ENCODE assay signal across 14 mouse cellular contexts in the genomic region with DNA sequence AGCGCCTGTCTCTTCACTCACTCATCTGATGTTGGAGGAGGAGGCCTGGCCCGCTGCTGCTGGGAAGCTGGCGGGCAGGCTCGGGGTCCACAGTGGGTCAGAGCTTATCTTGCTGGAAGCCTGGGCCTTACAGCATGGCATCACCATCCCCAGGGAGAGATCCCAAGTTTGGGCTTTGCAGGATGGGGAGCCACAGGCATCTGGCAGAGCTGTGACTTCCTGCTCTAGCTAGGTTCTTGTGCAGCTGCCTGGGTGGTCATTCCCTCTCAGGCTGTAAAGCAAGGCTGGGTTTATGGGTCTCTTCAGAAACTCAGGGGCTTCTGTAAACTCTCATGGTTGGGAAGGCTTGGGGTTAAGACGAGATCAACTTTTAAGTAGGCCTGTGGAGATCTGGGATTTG.
DNase-seq lines count a peak whose midpoint lies in the region; ATAC-seq and TF ChIP-seq lines count a peak whose summit lies in the region.
"Had no signal": no experiment of that assay in that cellular context is flagged by ENCODE, and none has a peak within 500 bp of the region (broad histone marks: within the 10 kb centered on the region; RNA-seq: fewer than 3 reads in every experiment).

No protein-coding gene starts in this region.

- 30% methylated on average over 5 of the region's 5 CpGs for WGBS in intestine, embryonic 14.5 days
- 58% methylated on average over 5 of the region's 5 CpGs for WGBS in intestine, postnatal 0 days
- 52% methylated on average over 5 of the region's 5 CpGs for WGBS in midbrain, embryonic 10.5 days
- WGBS in midbrain, postnatal 0 days = 49% methylated on average over 5 of the region's 5 CpGs
- WGBS in limb, embryonic 12.5 days = 12% methylated on average over 5 of the region's 5 CpGs

- H3K36me3 ChIP-seq in intestine, embryonic 14.5 days (ENCODE audit: control insufficient read depth, insufficient read depth, low read length) = no peaks in the 10 kb centered on the region
- H3K36me3 ChIP-seq in intestine, postnatal 0 days (ENCODE audit: control insufficient read depth, insufficient read depth) = no peaks in the 10 kb centered on the region
- H3K36me3 ChIP-seq in midbrain, embryonic 10.5 days = no peaks in the 10 kb centered on the region
- no peaks in the 10 kb centered on the region for H3K36me3 ChIP-seq in midbrain, postnatal 0 days (ENCODE audit: insufficient read depth, low read length)
- no peaks in the 10 kb centered on the region for H3K36me3 ChIP-seq in limb, embryonic 12.5 days
- H3K36me3 ChIP-seq: liver, embryonic 13.5 days; midbrain, embryonic 12.5 days had no signal

- no peak overlapping the region for H3K4me2 ChIP-seq in intestine, embryonic 14.5 days (ENCODE audit: low read length)
- H3K4me2 ChIP-seq in intestine, postnatal 0 days (replicated peaks; ENCODE audit: low read depth) = no peak overlapping the region
- H3K4me2 ChIP-seq in midbrain, postnatal 0 days (ENCODE audit: low read depth, low read length, poor library complexity, severe bottlenecking) = no peak overlapping the region
- H3K4me2 ChIP-seq in limb, embryonic 12.5 days = 0 out of 2 replicates have a peak overlapping the region, but pooled peaks have one; percentile 8
- H3K4me2 ChIP-seq: liver, embryonic 13.5 days; midbrain, embryonic 12.5 days had no signal

- no peak for TF ChIP-seq CTCF in intestine, postnatal 0 days (IDR thresholded peaks at IDR 0.05; ENCODE audit: low read depth)
- no peak for TF ChIP-seq CTCF in midbrain, postnatal 0 days (IDR thresholded peaks at IDR 0.05)

- H3K4me3 ChIP-seq in intestine, embryonic 14.5 days (ENCODE audit: low read depth, low read length) = no peak overlapping the region
- no peak overlapping the region for H3K4me3 ChIP-seq in intestine, postnatal 0 days (ENCODE audit: low read depth, low read length)
- H3K4me3 ChIP-seq in midbrain, embryonic 10.5 days = no peak overlapping the region
- H3K4me3 ChIP-seq in midbrain, postnatal 0 days (ENCODE audit: low read depth, low read length) = no peak overlapping the region
- H3K4me3 ChIP-seq in limb, embryonic 12.5 days (replicated peaks) = no peak overlapping the region
- H3K4me3 ChIP-seq: liver, embryonic 13.5 days; midbrain, embryonic 12.5 days had no signal

- peaks cover 30% of the 10 kb centered on the region for H3K4me1 ChIP-seq in intestine, embryonic 14.5 days (replicated peaks; ENCODE audit: control insufficient read depth, insufficient read depth, low read length)
- H3K4me1 ChIP-seq in intestine, postnatal 0 days (replicated peaks; ENCODE audit: control insufficient read depth, insufficient read depth, low read length) = peaks cover 13% of the 10 kb centered on the region; the same call in 1 of the 2 replicates
- H3K4me1 ChIP-seq in midbrain, embryonic 10.5 days = peaks cover 62% of the 10 kb centered on the region
- no peaks in the 10 kb centered on the region for H3K4me1 ChIP-seq in midbrain, postnatal 0 days (ENCODE audit: insufficient read depth, low read length)
- peaks cover 43% of the 10 kb centered on the region for H3K4me1 ChIP-seq in limb, embryonic 12.5 days (replicated peaks)
- H3K4me1 ChIP-seq: liver, embryonic 13.5 days had no signal

- no peak for ATAC-seq in intestine, embryonic 14.5 days (replicated peaks; ENCODE audit: low FRiP score, low TSS enrichment, low read depth)
- ATAC-seq in intestine, postnatal 0 days = no peak
- ATAC-seq in midbrain, postnatal 0 days (ENCODE audit: low FRiP score) = no peak
- ATAC-seq in limb, embryonic 12.5 days (ENCODE audit: insufficient number of reproducible peaks, insufficient read depth, low FRiP score, low TSS enrichment, low read depth) = 0 out of 2 replicates have a peak, but pooled peaks have one; percentile 27

- H3K9me3 ChIP-seq in intestine, embryonic 14.5 days (ENCODE audit: control insufficient read depth, low read length) = no peaks in the 10 kb centered on the region
- no peaks in the 10 kb centered on the region for H3K9me3 ChIP-seq in intestine, postnatal 0 days (ENCODE audit: control insufficient read depth)
- no peaks in the 10 kb centered on the region for H3K9me3 ChIP-seq in midbrain, embryonic 10.5 days (replicated peaks)
- no peaks in the 10 kb centered on the region for H3K9me3 ChIP-seq in midbrain, postnatal 0 days (ENCODE audit: low read length)
- no peaks in the 10 kb centered on the region for H3K9me3 ChIP-seq in limb, embryonic 12.5 days
- H3K9me3 ChIP-seq: liver, embryonic 13.5 days; midbrain, embryonic 12.5 days had no signal

- no peak overlapping the region for H3K9ac ChIP-seq in intestine, embryonic 14.5 days (ENCODE audit: low read length)
- H3K9ac ChIP-seq in intestine, postnatal 0 days (ENCODE audit: low read depth, low read length) = no peak overlapping the region
- no peak overlapping the region for H3K9ac ChIP-seq in midbrain, postnatal 0 days (replicated peaks; ENCODE audit: low read length, poor library complexity, severe bottlenecking)
- no peak overlapping the region for H3K9ac ChIP-seq in limb, embryonic 12.5 days (replicated peaks)
- H3K9ac ChIP-seq: liver, embryonic 13.5 days; midbrain, embryonic 12.5 days had no signal

- H3K27me3 ChIP-seq in intestine, embryonic 14.5 days (replicated peaks; ENCODE audit: control insufficient read depth, insufficient read depth, low read length) = peaks cover 10% of the 10 kb centered on the region; the same call in 1 of the 2 replicates
- H3K27me3 ChIP-seq in intestine, postnatal 0 days (replicated peaks; ENCODE audit: control insufficient read depth, insufficient read depth, low read length) = no peaks in the 10 kb centered on the region
- H3K27me3 ChIP-seq in midbrain, embryonic 10.5 days (ENCODE audit: low read depth, poor library complexity, severe bottlenecking) = peaks cover 86% of the 10 kb centered on the region
- no peaks in the 10 kb centered on the region for H3K27me3 ChIP-seq in midbrain, postnatal 0 days (ENCODE audit: insufficient read depth, low read length)
- H3K27me3 ChIP-seq in limb, embryonic 12.5 days = peaks cover 46% of the 10 kb centered on the region

- peak overlapping the region; percentile 18; the same call in 1 of the 2 replicates for H3K27ac ChIP-seq in intestine, embryonic 14.5 days (ENCODE audit: low read depth)
- H3K27ac ChIP-seq in intestine, postnatal 0 days (ENCODE audit: low read depth, low read length) = no peak overlapping the region
- 0 out of 2 replicates have a peak overlapping the region, but pooled peaks have one; percentile 30 for H3K27ac ChIP-seq in midbrain, embryonic 10.5 days (replicated peaks)
- no peak overlapping the region for H3K27ac ChIP-seq in midbrain, postnatal 0 days (ENCODE audit: low read depth, low read length)
- H3K27ac ChIP-seq in limb, embryonic 12.5 days = peak overlapping the region; percentile 53; the same call in 1 of the 2 replicates
- H3K27ac ChIP-seq: liver, embryonic 13.5 days; midbrain, embryonic 12.5 days had no signal

- DNase-seq in intestine, embryonic 14.5 days (ENCODE audit: low spot score) = no peak
- no peak for DNase-seq in midbrain, embryonic 10.5 days (ENCODE audit: low spot score)
- DNase-seq in midbrain, postnatal 0 days (ENCODE audit: low spot score) = no peak
- no peak for DNase-seq in liver
- no peak for DNase-seq in spleen, postnatal 14 days (ENCODE audit: low spot score in 2 of 2)
- DNase-seq: cerebellum, adult 9-11 months; gastrocnemius, postnatal 25 days; heart, postnatal 4 days; liver, embryonic 13.5 days; right cerebral cortex, postnatal 25 days; thymus, adult 18-20 months had no signal

Comparison
In these comparisons a context has a peak if more than half of its experiments do, and no peak if none do; other contexts are left out.
1. H3K27ac ChIP-seq: peak in intestine, embryonic 14.5 days (single experiment), midbrain, embryonic 10.5 days (single experiment) and limb, embryonic 12.5 days (single experiment); none in intestine, postnatal 0 days (single experiment) and midbrain, postnatal 0 days (single experiment).